Mouse (Mus musculus) urinary bladder, adult 2 months (tissue): ENCODE data around the gene Pfdn6. TPM values are rescaled to one million over a fixed set of nuclear protein-coding genes. Genes with fewer than 3 reads are reported as not detected.

Experiments used
- DNase-seq: peaks from one replicate; pipeline ENCODE4 v3.0.0; 2022; ENCODE audit warnings: low spot score
- polyA plus RNA-seq: library from polyadenylated mRNA; depleted of rRNA; stranded (reverse); fragments of >200 nt; gene quantifications from 2 replicates; pipeline ENCODE4 v1.2.3, GENCODE M21; 2012

The Pfdn6 gene
- polyA plus RNA-seq, 1 experiment: 87.2 TPM

DNA sequence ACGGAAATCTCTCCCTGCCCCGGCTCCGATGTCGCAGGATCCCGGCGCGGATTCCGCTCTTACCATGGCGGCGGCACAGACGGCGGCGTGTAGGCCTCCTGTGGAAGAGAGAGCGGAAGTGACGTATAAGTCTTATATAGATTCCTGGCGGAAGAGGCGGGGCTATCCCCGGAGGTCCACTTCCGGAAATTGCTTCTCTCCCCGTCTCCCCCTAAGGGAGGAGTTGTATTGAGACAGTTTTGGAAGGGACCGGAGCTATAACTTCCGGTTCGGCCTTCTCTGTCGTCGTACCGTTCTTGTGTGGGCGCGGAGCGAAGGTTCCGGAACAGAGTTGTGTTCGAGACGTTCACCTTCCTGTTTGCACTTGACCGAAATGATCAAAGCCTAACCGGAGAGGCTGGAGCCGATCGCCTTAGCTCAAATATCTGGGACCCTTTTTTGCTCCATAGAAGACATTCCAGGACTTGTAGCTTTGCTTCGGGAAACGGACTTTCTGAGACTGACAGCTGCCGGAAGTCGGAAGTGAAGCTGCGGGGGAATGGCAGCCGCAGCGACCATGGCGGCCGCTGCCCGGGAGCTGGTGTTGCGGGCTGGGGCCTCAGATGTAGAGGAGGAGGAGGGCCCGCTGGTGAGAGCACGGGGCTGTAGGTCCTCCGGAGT is 15.5 kb upstream of the Pfdn6 start, which contains the start of the genes Vps52 and Rps18:
Gene Vps52, plus strand, starts transcription at position 258 of the 660 bp plus-strand sequence.
Gene Rps18, minus strand, starts transcription at position 447 of the 660 bp plus-strand sequence.
- DNase-seq: peak; percentile 85

DNA sequence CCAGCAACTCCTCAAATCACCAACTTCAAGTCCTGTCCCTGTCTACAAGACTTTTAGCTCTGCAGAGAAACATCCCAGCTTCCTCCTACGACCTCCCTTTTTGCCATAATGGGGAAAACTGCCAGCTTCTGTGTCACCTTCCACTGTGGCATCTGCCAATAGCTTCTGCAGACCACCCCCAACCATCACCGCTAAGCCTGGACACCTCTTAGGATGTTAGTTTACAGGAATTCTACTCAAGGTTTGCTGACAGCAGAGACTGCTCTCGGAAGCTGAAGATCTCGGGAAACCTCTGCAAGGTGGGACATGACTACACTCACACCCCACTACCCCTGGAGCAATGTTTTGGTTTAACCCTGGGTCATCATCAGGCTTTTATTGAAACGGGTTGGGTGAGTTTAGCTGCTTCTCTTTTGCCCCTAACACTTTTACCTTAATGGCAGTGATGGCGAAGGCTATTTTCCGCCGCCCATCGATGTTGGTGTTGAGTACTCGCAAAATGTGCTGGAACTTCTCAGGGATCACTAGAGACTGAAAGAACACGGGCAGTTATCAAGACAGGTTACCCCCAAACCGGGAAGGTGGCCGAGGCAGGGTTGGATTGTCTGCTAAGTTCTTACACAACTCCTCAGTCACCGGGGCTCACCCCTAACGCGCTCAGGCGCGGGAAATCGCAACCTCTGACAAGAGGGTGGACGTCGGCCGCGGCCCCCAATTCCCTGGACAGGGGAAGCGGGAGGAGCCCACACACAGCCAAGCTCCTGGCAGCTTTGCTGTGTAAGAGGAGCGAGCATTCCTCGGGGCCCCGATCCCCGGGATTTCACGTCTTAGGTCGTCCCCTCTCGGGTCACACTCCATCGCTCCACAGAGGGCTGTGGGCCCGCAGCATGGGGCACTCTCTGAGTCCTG is 14.8 kb upstream of the Pfdn6 start:
- DNase-seq: no peak

DNA sequence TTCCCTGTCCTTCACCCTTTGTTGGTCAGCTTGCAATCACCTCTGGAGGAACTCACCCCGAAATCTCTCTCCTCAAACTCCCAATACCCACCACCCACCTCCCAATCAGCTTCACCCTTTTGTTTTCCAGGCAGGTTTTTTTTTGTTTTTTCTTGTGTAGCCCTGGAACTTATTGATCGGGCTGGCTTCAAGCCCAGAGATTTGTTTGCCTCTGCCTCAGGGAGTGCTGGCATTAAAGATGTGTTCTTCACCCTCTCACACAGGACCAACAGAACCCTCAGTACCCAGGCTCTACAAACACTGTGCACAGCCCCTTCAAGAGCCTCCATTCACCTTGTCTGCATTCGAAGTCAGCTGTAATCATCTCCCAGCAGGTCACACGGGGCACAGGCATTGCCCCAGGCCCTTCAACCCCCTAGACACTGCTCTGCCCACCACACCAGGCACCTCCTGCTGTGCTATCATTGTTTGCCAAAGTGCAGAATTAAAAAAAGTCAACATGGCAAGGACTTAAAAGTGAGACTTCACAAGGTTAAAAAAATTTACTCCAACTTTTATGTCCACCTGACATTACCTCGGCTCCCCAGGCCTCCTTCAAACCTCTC is 13.9 kb upstream of the Pfdn6 start:
- no peak for DNase-seq

DNA sequence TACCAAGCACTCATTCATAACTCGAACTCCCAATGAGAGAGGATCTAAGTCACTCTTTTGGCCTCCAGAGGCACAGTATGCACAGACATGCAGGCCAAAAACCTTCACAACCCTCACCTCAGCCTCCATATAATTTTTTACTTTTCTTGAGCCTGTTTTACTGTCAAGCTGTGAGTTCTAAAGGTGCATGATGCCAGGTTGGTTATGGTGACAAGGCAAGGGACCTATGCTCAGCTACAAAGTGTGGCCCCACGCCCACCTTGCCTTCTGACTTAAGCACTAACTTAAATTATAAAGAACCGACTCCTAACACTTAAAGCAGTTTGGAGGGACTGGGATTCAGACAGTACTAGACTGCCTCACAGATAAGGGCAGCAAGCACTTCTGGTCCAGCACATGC is 13.2 kb upstream of the Pfdn6 start:
- no peak for DNase-seq

DNA sequence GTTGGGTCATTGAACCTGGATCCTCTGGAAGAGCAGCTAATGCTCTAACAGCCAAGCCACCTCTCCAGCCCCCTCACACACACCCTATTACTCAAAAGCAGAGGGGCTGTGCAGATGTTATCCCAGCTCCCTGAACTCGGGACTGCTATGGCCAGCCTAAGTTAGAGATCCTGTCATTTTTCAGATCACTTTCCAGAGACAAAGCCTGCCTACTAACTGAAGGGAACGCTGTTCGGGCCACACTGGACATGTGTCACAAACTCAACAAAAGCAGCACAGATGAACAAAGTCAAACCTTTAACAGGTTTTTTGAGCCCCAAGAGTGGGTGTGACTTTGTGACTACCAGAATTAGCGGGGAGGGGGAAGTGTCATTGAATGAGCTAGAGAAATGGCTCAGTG is 12.7 kb upstream of the Pfdn6 start:
- no peak for DNase-seq

DNA sequence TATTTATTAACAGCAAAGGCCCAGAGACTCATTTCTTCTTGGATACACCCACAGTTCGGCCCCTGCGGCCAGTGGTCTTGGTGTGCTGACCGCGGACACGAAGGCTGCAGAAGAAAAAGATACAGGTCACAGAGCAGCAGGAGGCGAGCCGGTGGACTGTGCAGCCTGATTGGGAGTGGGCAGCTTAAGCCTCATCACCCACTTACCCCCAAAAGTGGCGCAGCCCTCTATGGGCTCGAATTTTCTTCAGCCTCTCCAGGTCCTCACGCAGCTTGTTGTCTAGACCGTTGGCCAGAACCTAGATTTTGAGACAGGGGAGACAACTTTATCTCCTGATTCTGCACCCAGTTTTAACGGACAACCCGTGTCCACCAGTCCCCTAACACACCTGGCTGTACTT is 11.9 kb upstream of the Pfdn6 start:
- peak; percentile 20 for DNase-seq

DNA sequence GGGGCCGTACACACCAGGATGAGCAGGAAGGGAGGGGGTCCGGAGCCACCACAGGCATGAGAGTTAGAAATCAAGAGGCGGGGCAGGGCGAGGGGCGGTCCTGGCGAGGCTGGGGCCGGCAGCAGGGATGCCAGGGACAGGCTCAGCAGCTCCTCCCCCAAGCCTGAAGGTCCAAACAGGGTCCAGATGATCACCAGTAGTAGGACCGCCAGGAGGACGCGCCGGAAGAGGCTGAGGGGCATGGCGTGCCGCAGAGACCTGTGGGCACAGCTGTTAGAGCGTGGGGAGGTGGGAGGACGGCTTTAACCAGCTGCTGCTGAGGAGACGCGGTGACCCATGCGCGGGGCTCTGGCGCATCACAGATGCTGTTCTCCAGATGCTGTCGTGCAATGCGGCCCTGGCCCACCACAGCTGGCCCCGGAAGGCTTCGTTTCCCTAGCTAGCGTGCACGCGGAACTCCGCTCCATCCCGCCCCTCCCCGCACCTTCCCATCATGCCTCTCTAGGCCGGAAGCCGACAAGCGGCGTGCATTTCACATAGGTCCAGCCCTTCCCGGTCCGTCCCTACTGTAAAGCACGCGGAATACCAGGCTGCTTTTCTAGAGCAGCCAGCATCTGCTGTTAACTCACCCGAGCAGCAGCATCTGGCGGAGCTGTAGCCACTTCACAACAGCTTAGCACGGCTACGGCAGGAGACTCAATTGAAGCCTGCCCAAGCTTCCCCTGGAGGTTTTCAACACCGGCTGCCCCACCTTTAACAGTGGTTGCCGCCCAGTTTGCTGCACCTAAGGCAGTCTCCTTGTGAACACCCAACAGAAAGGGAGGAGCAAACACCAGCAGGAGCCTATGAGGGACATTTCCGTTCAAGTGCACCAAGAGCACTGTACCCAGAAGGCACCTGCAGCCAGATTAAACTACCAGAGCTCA is 11.1 kb upstream of the Pfdn6 start, which contains the start of gene B3galt4:
Gene B3galt4, minus strand, starts transcription at position 468 of the 926 bp plus-strand sequence.
- DNase-seq: peak; percentile 45

DNA sequence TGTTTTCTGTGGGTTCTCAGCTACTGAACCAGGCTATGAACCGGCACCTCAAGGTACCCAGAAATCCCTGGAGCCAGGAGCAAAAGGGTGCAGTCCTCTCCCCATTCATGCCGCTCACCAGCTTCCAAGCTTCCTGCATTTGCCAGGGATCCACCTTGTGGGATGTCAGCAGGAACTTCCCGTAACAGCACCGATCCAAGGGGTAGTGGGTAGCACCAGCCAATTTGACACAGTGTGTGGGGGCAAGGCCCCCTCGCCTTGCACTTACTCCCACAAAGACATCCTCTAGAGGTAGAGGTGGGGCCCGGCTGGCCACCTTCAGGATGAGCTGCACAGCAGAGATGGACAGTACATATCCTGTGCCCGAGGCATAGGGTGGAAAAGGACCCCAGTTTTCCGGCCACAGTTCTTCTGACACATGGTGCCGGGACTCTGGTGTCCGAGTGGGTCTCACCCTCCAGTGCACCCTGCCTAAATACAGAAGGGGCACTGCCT is 10.0 kb upstream of the Pfdn6 start:
- peak; percentile 23 for DNase-seq

DNA sequence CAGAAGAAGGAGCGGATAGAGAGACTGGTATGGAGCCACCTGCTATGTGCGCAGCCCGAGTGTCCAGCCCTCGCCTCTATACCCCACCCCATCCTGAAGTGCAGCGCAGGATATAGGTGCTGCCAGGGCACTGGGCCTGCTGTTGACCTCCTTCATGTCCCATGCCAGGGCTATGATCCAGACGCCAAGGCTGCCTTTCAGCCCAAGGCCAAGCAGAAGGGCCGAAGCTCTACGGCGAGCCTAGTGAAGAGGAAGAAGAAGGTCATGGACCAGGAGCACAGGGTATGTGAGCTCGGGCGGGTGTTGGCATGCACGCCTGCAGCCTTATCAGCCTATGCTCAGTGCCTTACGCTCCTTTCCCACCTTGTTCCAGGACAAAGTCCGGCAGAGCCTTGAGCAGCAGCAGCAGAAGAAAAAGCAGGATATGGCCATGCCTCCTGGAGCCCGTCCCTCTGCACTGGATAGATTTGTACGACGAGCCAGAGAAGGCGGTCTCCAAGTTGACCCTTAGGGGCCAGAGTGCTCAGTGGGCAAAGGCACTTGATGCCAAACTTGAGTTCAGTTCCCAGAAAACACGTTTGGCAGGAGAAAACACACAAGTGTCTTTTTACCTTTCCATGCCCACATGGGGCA is 8.9 kb upstream of the Pfdn6 start:
- DNase-seq: peak; percentile 19

DNA sequence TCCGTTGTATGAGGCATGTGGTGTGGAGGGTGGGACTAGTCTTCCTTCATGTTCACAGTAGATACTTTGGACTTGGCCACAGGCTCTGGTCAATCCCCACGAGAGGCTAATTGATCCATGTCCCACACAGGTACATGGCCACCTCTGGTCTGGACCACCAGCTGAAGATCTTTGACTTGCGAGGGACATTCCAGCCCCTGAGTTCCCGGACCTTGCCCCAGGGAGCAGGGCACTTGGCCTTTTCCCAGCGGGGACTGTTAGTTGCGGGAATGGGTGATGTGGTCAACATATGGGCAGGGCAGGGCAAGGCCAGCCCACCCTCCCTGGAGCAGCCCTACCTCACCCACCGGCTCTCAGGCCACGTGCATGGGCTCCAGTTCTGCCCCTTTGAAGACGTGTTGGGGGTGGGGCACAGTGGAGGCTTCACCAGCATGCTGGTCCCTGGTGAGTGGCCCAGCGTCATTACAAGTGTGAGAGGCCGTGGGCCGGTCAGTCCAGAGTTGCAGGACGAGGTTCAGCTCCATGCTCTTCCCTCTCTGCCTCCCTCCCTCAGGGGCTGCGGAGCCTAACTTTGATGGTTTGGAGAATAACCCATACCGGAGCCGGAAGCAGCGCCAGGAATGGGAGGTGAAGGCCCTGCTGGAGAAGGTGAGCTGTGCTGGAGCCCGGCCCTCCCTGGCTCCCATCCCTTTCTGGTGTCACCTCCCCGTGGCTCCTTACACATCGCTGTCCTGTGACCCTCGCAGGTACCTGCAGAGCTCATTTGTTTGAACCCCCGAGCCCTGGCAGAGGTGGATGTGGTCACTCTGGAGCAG is 8.2 kb upstream of the Pfdn6 start:
- DNase-seq: peak; percentile 22

DNA sequence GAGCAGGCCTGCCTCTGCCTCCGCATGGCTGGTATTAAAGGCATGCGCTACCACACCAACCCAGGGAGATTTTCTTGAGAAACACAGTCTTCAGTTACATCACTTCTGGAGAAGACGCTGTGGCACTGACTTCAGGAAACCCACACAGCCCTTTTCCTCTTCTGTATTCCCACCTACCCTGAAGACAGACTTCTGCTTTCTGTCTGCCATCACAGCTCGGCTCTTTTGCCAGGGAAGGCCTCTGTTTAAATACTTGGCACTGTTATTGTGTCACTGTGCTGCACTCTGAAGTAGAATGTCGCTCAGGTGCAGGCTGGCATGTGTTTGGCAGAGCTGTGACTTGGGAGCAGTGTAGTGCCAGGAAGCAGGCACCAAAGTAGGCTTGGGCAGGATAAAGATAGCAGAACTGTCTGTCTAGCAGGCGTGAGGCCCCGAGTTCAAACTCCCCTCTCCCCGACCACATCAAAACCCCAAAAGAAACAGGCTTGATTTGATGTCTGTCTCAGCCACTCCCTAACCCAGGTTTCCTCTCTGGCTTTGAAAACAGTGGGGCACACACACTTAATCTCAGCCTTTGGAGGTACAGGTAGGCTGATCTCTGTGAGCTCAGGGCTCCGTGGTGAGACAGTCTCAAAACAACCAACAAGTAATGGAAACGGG is 7.4 kb upstream of the Pfdn6 start:
- DNase-seq: no peak

DNA sequence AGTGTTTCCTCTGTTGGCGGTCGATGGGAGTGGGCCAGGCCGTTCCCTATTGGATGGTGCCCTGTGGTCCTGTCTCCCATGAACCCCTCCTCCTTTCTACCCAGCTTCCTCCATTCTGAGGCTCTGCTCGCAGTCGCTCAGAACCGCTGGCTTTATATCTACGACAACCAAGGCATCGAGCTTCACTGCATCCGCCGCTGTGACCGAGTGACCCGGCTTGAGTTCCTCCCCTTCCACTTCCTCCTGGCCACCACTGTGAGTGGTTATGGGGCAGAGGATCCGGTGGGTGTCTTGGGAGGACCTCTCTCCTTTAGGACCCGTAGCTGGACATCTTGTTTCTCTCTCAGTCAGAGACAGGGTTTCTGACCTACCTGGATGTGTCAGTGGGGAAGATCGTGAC is 3.3 kb upstream of the Pfdn6 start:
- DNase-seq: no peak

DNA sequence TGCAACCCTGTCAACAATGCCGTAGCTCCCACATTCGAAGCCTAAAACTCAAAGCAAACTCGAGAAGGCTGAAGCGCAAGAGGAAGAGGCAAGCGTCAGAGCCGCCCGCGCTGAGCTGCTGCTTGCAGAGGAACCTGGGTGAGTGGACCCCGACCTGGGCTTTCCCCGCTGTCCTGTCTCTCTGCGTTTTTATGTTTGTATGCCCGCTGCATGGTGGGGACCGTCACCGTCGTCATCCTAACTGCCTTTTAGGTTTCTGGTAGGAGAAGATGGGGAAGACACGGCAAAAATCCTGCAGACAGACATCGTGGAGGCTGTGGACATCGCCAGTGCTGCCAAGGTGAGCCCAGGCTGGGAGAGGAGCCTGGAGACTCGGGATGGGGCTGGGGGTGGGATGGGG is 1.2 kb upstream of the Pfdn6 start:
- DNase-seq: no peak

DNA sequence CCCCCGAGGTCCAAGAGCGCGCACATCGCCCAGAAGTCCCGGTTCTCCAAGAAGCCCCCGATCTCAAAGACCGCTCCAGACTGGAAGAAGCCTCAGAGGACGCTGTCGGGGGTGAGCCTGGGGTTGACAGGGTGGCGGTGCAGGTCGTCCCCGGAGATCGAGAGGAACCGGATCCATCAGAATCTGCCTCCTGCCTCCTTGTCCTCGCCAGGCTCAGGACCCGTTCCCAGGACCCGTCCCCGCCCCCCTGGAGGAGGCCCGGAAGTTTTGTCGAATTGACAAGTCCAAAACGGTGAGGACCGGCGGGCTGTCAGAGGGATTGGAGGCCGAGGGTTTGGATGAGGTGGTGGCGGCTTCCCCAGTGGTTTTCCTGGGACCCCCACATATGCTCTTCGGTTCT is 838 bp upstream of the Pfdn6 start:
- no peak for DNase-seq

DNA sequence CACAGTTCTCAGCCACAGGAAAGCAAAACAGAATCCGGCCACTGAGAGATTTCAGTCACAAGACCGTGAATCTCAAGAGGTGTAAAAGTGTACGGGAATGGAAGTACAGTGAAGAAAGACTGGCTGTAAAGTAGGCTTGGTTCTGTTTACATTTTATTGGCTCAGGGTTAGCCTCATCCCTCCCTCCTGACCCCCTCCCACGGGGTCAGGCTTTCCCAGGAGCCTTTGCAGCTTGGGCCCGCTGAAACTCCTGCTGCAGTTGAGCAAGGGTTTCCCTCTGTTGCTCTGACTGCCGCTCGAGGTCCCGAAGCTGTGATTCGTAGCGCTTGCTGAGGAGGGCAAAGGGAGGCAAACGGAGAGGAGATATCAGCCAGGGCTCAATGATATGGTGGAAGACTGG is 1.4 kb downstream of the Pfdn6 start:
- DNase-seq: no peak

DNA sequence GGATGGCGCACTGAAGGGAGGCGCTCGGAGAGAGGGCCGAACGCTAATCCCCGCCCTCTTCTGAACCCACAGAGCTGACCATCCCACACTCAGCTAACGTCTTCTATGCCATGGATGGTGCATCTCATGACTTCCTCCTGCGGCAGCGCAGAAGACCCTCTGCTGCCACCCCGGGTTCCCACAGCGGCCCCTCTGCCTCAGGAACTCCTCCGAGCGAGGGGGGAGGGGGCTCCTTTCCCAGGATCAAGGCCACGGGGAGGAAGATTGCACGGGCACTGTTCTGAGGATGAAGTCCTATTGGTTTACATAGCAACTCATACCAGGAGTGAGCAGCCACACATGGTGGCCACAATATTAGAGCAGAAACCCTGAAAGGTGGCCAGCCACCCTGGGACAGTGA is 3.1 kb downstream of the Pfdn6 start:
- no peak for DNase-seq

DNA sequence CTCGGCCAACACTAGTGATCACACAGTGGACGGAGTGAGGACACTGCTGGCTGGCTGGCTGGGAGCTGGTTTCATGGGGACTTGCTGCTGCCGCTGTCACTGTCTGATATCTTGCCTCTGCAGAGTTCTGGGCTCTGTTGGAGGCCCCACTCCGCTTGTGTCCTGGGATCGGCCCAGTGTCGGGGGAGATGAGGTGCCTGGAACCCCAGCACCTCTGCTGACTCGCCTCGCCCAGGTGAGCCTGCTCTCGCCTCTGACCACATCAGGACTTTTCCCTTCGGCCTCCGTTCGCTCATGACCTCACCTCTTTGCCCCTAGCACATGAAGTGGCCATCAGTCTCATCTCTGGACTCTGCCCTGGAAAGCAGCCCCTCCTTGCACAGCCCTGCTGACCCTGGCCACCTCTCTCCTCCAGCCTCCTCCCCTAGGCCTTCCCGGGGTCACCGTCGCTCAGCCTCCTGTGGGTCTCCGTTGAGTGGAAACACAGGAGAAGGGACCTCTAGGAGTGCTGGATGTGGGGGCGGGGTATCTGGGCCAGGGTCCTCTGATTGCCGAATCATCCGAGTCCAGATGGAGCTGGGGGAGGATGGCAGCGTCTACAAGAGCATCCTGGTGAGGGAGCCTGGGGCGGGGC is 4.6 kb downstream of the Pfdn6 start:
- DNase-seq: no peak

DNA sequence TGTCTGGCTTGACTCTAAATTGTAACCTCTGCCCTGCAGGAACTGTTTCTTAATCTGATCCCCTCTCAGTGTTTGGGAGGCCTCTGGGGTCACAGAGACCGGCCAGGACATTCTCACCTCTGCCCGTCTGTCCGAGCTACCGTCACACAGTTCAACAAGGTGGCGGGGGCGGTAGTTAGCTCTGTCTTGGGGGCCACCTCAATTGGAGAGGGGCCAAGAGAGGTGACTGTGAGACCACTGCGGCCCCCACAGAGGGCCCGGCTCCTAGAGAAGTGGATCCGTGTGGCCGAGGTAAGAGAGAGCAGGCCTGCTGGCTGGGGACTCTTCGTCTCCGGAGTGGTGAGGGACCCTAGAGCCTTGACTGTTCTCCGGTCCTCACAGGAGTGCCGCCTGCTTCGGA is 7.2 kb downstream of the Pfdn6 start:
- DNase-seq: no peak

DNA sequence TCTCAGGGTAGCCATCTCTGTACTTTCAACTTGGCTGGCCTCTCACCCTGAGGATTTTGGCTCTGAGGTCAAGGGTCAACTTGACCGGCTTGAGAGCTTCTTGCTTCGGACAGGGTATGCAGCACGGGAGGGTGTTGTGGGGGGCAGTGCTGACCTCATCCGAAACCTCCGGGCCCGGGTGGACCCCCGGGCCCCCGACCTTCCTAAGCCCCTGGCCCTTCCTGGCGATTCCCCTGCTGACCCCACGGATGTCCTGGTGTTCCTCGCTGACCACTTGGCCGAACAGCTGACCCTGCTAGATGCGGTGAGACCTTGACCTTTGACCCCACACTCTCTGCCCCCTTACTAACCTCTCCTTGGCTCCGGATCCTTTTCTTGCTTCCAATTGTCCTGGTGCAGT is 7.7 kb downstream of the Pfdn6 start:
- DNase-seq: no peak
